Mouse (Mus musculus) small intestine, adult 2 months (tissue): ENCODE data around the gene Slc29a3.

Experiments used
- CTCF ChIP-seq: fragments of 200-500 bp; IDR thresholded peaks from 2 replicates; pipeline ENCODE4 v1.5.1; 2012; ENCODE audit warnings: low read depth, mild to moderate bottlenecking, control low read depth, inconsistent platforms, low read length, moderate library complexity, mixed read lengths; ENCODE audit not compliant: insufficient replicate concordance, insufficient read length; ENCODE audit errors: extremely low read depth
- POLR2A ChIP-seq: fragments of 200-500 bp; IDR thresholded peaks from 2 replicates; pipeline ENCODE4 v1.6.1; 2012; ENCODE audit warnings: low read depth, mild to moderate bottlenecking, control low read depth, inconsistent platforms, low read length, moderate library complexity

DNA sequence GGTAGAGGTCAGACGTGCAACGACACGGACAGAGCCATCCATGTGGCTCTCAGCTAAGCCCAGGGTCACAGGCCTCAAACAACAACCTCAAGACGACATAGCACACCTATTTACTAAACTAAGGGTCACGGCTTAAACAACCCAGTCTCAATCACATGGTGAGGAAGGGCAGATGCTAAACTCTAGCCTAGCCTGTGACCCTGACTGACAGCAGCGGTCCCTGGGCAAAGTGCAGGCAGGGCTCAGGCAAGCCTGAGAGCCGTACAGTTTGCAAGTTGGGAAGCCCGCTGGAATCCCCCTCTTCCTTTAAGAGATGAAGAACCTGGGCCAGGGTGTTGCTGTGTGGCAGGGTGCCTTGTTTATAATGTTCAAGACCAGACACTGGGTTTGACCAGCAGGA, 42.2 kb upstream of the Slc29a3 start:
- TF ChIP-seq POLR2A (no peak), CTCF (no peak)
